Mouse (Mus musculus): Measurements from ENCODE around the gene Lpar1. TPM values are rescaled to one million over a fixed set of nuclear protein-coding genes. Genes with fewer than 3 reads are reported as not detected.

The Lpar1 gene
- polyA plus RNA-seq, 2 experiments, result 0.99 to 2.5 TPM

DNA sequence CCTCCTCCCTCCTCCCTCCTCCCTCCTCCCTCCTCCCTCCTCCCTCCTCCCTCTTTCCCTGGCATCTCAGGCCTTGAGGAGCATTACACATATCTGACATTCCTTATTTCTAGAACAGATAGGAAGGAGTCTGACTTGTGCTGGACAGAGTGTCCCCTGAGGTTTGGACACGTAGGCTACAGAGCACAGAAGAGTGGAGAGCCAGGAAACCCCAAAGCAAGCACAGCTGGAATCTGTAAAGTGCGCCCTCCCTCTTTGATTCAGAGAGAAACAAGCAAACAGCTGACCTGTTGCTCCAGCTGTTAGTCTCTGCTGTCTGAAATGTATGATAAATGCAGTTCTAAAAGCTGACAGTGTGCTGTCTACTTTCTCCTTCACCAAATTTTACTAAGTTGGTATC lies 24.8 kb upstream of the Lpar1 start:
- H3K4me2 ChIP-seq (ENCODE audit: low read depth), result no peak overlapping the region
- TF ChIP-seq CTCF (IDR thresholded peaks at IDR 0.05; ENCODE audit: low read depth) (no peak), EP300 (IDR thresholded peaks at IDR 0.05; ENCODE audit: low read depth) (no peak)
- 41% methylated on average over 2 of the region's 2 CpGs for WGBS (ENCODE audit: insufficient replicate concordance)
- no peaks in the 10 kb centered on the region for H3K4me1 ChIP-seq (replicated peaks; ENCODE audit: control insufficient read depth in 2 of 2, insufficient read depth in 2 of 2, low read length in 1 of 2)
- H3K36me3 ChIP-seq (replicated peaks; ENCODE audit: control insufficient read depth, insufficient read depth, low read depth), result no peaks in the 10 kb centered on the region
- DNase-seq (ENCODE audit: low read depth in 3 of 3, low spot score in 3 of 3), result no peak
- H3K27ac ChIP-seq, result no peak overlapping the region
- no peak overlapping the region for H3K4me3 ChIP-seq (ENCODE audit: insufficient read depth in 1 of 2, low read depth in 2 of 2, low read length in 2 of 2)
- ATAC-seq (ENCODE audit: insufficient read depth), result no peak
- no peak overlapping the region for H3K9ac ChIP-seq (replicated peaks)
- H3K9me3 ChIP-seq (ENCODE audit: control insufficient read depth, low read length), result no peaks in the 10 kb centered on the region
- no peaks in the 10 kb centered on the region for H3K27me3 ChIP-seq (ENCODE audit: control insufficient read depth, insufficient read depth, low read length)

DNA sequence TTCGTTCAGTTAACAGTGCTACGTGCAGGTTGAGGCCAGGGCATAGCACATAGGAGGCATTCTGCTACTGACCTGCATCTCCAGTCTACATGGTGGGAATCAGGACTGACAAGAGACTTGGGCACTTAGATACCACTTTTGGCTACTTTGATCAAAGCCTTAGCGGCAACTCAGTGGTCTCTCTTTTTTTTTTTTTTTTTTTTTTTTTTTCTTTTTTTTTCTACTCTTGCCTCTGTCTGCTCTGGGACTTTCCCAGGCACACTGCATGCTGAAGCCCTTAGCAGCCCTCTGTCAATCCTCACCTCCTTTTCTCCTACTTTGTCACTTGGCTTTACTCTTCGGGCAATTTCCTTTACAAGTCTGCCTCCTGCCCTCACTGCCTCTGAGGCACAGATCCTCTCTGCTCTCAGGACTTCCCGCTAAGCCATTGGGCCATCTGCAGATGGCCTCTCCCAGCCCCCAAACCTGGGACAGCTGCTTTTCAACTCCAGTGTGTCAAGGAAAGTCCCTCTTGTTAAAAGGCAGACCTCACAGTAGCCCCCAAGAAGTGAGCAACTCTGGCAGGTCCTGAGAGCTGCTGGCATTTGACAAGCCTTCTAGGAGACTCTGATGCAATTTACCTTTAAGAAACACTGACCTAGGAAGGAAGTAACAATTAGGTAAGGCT lies 23.8 kb upstream of the Lpar1 start:
- no peak overlapping the region for H3K9ac ChIP-seq (replicated peaks)
- TF ChIP-seq EP300 (IDR thresholded peaks at IDR 0.05; ENCODE audit: low read depth) (no peak), CTCF (IDR thresholded peaks at IDR 0.05; ENCODE audit: low read depth) (no peak)
- no peak for DNase-seq (ENCODE audit: low read depth in 3 of 3, low spot score in 3 of 3)
- H3K4me3 ChIP-seq (ENCODE audit: insufficient read depth in 1 of 2, low read depth in 2 of 2, low read length in 2 of 2), result no peak overlapping the region
- H3K27ac ChIP-seq, result no peak overlapping the region
- H3K36me3 ChIP-seq (replicated peaks; ENCODE audit: control insufficient read depth, insufficient read depth, low read depth), result no peaks in the 10 kb centered on the region
- no peaks in the 10 kb centered on the region for H3K9me3 ChIP-seq (ENCODE audit: control insufficient read depth, low read length)
- no peak overlapping the region for H3K4me2 ChIP-seq (ENCODE audit: low read depth)
- ATAC-seq (ENCODE audit: insufficient read depth), result no peak
- H3K4me1 ChIP-seq (replicated peaks; ENCODE audit: control insufficient read depth in 2 of 2, insufficient read depth in 2 of 2, low read length in 1 of 2), result no peaks in the 10 kb centered on the region
- WGBS (ENCODE audit: insufficient replicate concordance), result 46% methylated on average over 5 of the region's 5 CpGs
- no peaks in the 10 kb centered on the region for H3K27me3 ChIP-seq (ENCODE audit: control insufficient read depth, insufficient read depth, low read length)

DNA sequence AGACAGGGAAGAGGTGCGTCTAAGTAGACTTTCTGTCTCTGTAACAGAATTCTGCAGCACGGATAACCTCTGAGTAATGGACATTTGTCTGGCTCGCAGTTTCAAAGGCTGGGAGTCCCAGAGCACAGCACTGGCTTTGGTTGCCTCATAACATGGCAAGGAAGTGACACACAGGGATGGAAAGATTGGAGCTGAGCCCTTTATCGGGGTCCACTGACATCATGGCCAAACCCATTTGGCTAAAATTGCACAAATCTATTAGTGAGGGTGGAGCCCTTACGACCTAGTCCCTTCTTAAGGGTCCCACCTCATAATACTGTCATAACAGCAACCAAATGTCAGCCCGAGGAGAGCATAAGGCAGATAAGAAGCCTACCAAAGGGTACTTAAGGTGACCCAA lies 22.1 kb upstream of the Lpar1 start:
- ATAC-seq (ENCODE audit: insufficient read depth) (no peak), DNase-seq (ENCODE audit: low read depth in 3 of 3, low spot score in 3 of 3) (no peak)
- Histone ChIP-seq H3K9me3 (ENCODE audit: control insufficient read depth, low read length) (no peaks in the 10 kb centered on the region), H3K27me3 (ENCODE audit: control insufficient read depth, insufficient read depth, low read length) (no peaks in the 10 kb centered on the region), H3K27ac (no peak overlapping the region), H3K36me3 (replicated peaks; ENCODE audit: control insufficient read depth, insufficient read depth, low read depth) (no peaks in the 10 kb centered on the region), H3K4me3 (ENCODE audit: insufficient read depth in 1 of 2, low read depth in 2 of 2, low read length in 2 of 2) (no peak overlapping the region), H3K4me2 (ENCODE audit: low read depth) (no peak overlapping the region), H3K9ac (replicated peaks) (no peak overlapping the region), H3K4me1 (replicated peaks; ENCODE audit: control insufficient read depth in 2 of 2, insufficient read depth in 2 of 2, low read length in 1 of 2) (no peaks in the 10 kb centered on the region)
- WGBS (ENCODE audit: insufficient replicate concordance), result 57% methylated on average over 6 of the region's 6 CpGs
- TF ChIP-seq EP300 (IDR thresholded peaks at IDR 0.05; ENCODE audit: low read depth) (no peak), CTCF (IDR thresholded peaks at IDR 0.05; ENCODE audit: low read depth) (no peak)

DNA sequence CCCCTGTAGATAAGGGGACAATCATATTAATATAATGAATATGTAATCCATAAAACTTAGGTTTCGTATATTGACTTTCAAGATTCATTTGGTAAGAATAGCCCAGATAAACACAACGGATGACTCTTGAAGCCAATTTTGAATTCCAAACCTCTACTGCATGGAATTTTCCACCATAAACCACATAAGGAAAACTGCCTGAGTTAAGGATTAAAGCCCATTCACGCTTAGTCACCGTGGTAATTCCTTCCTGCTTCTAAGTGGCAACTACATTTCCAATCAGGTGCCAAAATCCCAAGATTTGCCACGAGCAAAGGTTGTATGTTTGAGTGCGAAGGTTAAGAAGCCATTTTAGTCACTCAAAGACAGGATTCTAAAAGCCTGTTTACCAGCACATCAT lies 20.3 kb upstream of the Lpar1 start:
- ATAC-seq (ENCODE audit: insufficient read depth) (no peak), DNase-seq (ENCODE audit: low read depth in 3 of 3, low spot score in 3 of 3) (no peak)
- WGBS (ENCODE audit: insufficient replicate concordance), result 60% methylated on average over 6 of the region's 6 CpGs
- Histone ChIP-seq H3K27me3 (ENCODE audit: control insufficient read depth, insufficient read depth, low read length) (no peaks in the 10 kb centered on the region), H3K9me3 (ENCODE audit: control insufficient read depth, low read length) (no peaks in the 10 kb centered on the region), H3K4me1 (replicated peaks; ENCODE audit: control insufficient read depth in 2 of 2, insufficient read depth in 2 of 2, low read length in 1 of 2) (no peaks in the 10 kb centered on the region), H3K4me2 (ENCODE audit: low read depth) (no peak overlapping the region), H3K27ac (no peak overlapping the region), H3K36me3 (replicated peaks; ENCODE audit: control insufficient read depth, insufficient read depth, low read depth) (no peaks in the 10 kb centered on the region), H3K4me3 (ENCODE audit: insufficient read depth in 1 of 2, low read depth in 2 of 2, low read length in 2 of 2) (no peak overlapping the region), H3K9ac (replicated peaks) (no peak overlapping the region)
- TF ChIP-seq CTCF (IDR thresholded peaks at IDR 0.05; ENCODE audit: low read depth), result no peak
- no peak for TF ChIP-seq EP300 (IDR thresholded peaks at IDR 0.05; ENCODE audit: low read depth)

DNA sequence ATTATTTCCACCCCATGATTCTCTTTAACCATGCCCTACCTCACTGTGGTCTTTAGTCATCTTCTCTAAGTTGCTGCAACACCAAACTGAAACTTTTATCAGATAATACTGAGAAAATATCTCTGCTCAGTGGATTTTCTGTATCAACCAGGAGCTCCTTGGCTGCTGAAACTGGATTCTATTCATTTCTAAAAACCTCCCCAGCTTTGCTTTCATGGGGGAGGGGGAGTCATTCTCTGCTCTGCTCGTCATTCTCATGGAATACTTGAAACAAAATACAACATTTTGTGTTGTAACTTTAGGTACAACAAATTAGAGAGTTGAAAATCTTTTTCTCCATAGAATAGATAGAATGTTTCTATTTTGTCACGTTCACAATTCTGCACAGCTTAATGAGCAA lies 18.7 kb upstream of the Lpar1 start:
- H3K27ac ChIP-seq, result no peak overlapping the region
- no peak overlapping the region for H3K4me2 ChIP-seq (ENCODE audit: low read depth)
- TF ChIP-seq CTCF (IDR thresholded peaks at IDR 0.05; ENCODE audit: low read depth), result no peak
- no peak for TF ChIP-seq EP300 (IDR thresholded peaks at IDR 0.05; ENCODE audit: low read depth)
- DNase-seq (ENCODE audit: low read depth in 3 of 3, low spot score in 3 of 3) (no peak), ATAC-seq (ENCODE audit: insufficient read depth) (no peak)
- no peak overlapping the region for H3K4me3 ChIP-seq (ENCODE audit: insufficient read depth in 1 of 2, low read depth in 2 of 2, low read length in 2 of 2)
- no peak overlapping the region for H3K9ac ChIP-seq (replicated peaks)
- no peaks in the 10 kb centered on the region for H3K9me3 ChIP-seq (ENCODE audit: control insufficient read depth, low read length)
- H3K4me1 ChIP-seq (replicated peaks; ENCODE audit: control insufficient read depth in 2 of 2, insufficient read depth in 2 of 2, low read length in 1 of 2), result no peaks in the 10 kb centered on the region
- 48% methylated on average over 2 of the region's 2 CpGs for WGBS (ENCODE audit: insufficient replicate concordance)
- no peaks in the 10 kb centered on the region for H3K27me3 ChIP-seq (ENCODE audit: control insufficient read depth, insufficient read depth, low read length)
- no peaks in the 10 kb centered on the region for H3K36me3 ChIP-seq (replicated peaks; ENCODE audit: control insufficient read depth, insufficient read depth, low read depth)
